Mouse (Mus musculus) small intestine, adult 2 months (tissue): ENCODE results near the gene Rab6b.

Source experiments
- CTCF ChIP-seq: fragments of 200-500 bp; IDR thresholded peaks from 2 replicates; pipeline ENCODE4 v1.5.1; 2012; ENCODE audit warnings: low read depth, mild to moderate bottlenecking, control low read depth, inconsistent platforms, low read length, moderate library complexity, mixed read lengths; ENCODE audit not compliant: insufficient replicate concordance, insufficient read length; ENCODE audit errors: extremely low read depth
- POLR2A ChIP-seq: fragments of 200-500 bp; IDR thresholded peaks from 2 replicates; pipeline ENCODE4 v1.6.1; 2012; ENCODE audit warnings: low read depth, mild to moderate bottlenecking, control low read depth, inconsistent platforms, low read length, moderate library complexity

GRCm38 (mm10) chr9:103093681-103094080 lies 17.9 kb upstream of the Rab6b start:
- TF ChIP-seq CTCF (no peak), POLR2A (no peak)
